ENCODE assay signal across 8 mouse cellular contexts in the genomic region with DNA sequence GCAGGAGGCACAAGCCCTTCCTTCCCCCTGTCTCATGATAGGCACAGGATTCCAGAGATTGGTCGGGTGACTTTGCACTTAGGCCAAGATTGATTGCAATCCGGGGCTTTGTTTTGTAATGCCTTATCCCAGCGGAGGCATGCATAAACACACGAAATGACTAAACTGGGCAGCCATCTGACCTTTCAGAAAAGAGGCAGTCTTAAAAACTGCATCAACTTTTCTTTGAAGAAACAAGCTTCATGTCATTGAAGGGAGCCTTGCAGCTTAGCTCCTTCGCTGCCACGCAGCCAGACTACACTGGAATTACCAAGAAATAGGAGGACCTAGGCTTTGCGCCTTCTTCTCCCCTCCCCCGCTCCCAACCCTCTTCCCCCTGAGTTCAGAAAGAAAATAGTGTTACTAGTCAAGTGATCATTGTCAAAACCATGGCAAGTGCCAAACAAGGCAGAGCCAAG.
DNase-seq lines count a peak whose midpoint lies in the region; ATAC-seq and TF ChIP-seq lines count a peak whose summit lies in the region.

No protein-coding gene starts in this region.

- H3K27ac ChIP-seq in embryonic fibroblast, embryonic 13.5 days (ENCODE audit: insufficient read depth, low read length) = peak overlapping the region; percentile 4; the same call in 1 of the 2 replicates
- no peak overlapping the region for H3K27ac ChIP-seq in thymus, adult 2 months (ENCODE audit: control insufficient read depth, insufficient read depth, low read length)

- H3K27me3 ChIP-seq in thymus, adult 2 months (ENCODE audit: control insufficient read depth, insufficient read depth, low read length) = no peaks in the 10 kb centered on the region

- no peaks in the 10 kb centered on the region for H3K4me1 ChIP-seq in embryonic fibroblast, embryonic 13.5 days (ENCODE audit: control insufficient read depth, insufficient read depth, low read length)
- no peaks in the 10 kb centered on the region for H3K4me1 ChIP-seq in thymus, adult 2 months (replicated peaks; ENCODE audit: control insufficient read depth, insufficient read depth, low read length)

- TF ChIP-seq CTCF in embryonic fibroblast, embryonic 13.5 days (IDR thresholded peaks at IDR 0.05; ENCODE audit: borderline replicate concordance, insufficient read depth, low read length) = no peak
- TF ChIP-seq CTCF in thymus, adult 2 months (IDR thresholded peaks at IDR 0.05; ENCODE audit: borderline replicate concordance, control insufficient read depth, extremely low read depth, insufficient read depth, low read length, poor library complexity) = no peak

- H3K36me3 ChIP-seq in thymus, adult 2 months (ENCODE audit: control insufficient read depth, insufficient read depth, low read length) = no peaks in the 10 kb centered on the region

- peak; percentile 8 to 25 for DNase-seq in frontal cortex, adult 2 months (ENCODE audit: extremely low spot score in 1 of 2, low spot score in 1 of 2)
- DNase-seq in 3T3-L1 (ENCODE audit: low read depth, low spot score) = peak; percentile 12
- peak; percentile 53 for DNase-seq in kidney, adult 18-20 months
- peak; percentile 6 for DNase-seq in lung, postnatal 14 days
- DNase-seq in thymus, adult 2 months = no peak
- no peak for DNase-seq in cerebellum, adult 18-20 months

- H3K4me3 ChIP-seq in embryonic fibroblast, embryonic 13.5 days (ENCODE audit: insufficient read depth, low read length) = no peak overlapping the region
- no peak overlapping the region for H3K4me3 ChIP-seq in thymus, adult 2 months (ENCODE audit: control insufficient read depth, insufficient read depth, low read length)

- no peak for TF ChIP-seq POLR2A in embryonic fibroblast, embryonic 13.5 days (IDR thresholded peaks at IDR 0.05; ENCODE audit: low read depth, low read length)
- no peak for TF ChIP-seq POLR2A in thymus, adult 2 months (IDR thresholded peaks at IDR 0.05; ENCODE audit: control insufficient read depth, extremely low read depth, insufficient read depth, low read length, poor library complexity)

- 48% methylated on average over 8 of the region's 8 CpGs for WGBS in thymus, adult 2 months

- ATAC-seq in frontal cortex, adult (ENCODE audit: low TSS enrichment) = no peak

Comparison
In these comparisons a context has a peak if more than half of its experiments do, and no peak if none do; other contexts are left out.
1. DNase-seq: peak in frontal cortex, adult 2 months (2 of 2), 3T3-L1 (single experiment), kidney, adult 18-20 months (single experiment) and lung, postnatal 14 days (single experiment); none in thymus, adult 2 months (single experiment) and cerebellum, adult 18-20 months (0 of 2).